ENCODE assay signal across 25 mouse cellular contexts in the genomic region with DNA sequence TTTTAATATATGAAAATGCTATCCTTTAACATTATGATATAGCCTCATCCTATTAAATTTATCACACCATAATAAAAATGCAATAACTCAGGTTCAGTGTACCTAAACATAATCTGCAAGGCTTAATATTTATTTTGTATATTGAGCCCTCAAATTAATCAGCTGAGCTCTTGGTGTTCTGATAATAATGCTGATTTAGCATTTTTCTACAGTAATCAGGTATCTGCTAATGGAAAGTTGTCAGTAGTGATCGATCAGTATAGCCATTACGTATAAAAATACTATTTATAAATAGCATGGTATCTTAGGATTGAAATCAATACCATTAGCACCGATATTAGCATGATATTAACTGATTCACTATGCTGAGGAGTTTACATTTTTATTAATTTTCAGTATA. TPM values are rescaled to one million over a fixed set of nuclear protein-coding genes. Genes with fewer than 3 reads are reported as not detected.
"Had no signal": no experiment of that assay in that cellular context is flagged by ENCODE, and none has a peak within 500 bp of the region (broad histone marks: within the 10 kb centered on the region; RNA-seq: fewer than 3 reads in every experiment).

No protein-coding gene starts in this region.

- H3K27me3 ChIP-seq: neural tube, embryonic 12.5 days; neural tube, embryonic 13.5 days; neural tube, embryonic 15.5 days; stomach, embryonic 15.5 days had no signal

- H3K4me1 ChIP-seq: neural tube, embryonic 12.5 days; neural tube, embryonic 13.5 days; neural tube, embryonic 15.5 days; stomach, embryonic 15.5 days had no signal

- H3K27ac ChIP-seq: neural tube, embryonic 12.5 days; neural tube, embryonic 13.5 days; neural tube, embryonic 15.5 days; stomach, embryonic 15.5 days; stomach, postnatal 0 days had no signal

- H3K36me3 ChIP-seq: neural tube, embryonic 12.5 days; neural tube, embryonic 13.5 days; neural tube, embryonic 15.5 days; stomach, embryonic 15.5 days had no signal

- H3K9me3 ChIP-seq: neural tube, embryonic 12.5 days; neural tube, embryonic 13.5 days; neural tube, embryonic 15.5 days; stomach, embryonic 15.5 days had no signal

- H3K9ac ChIP-seq: neural tube, embryonic 12.5 days; neural tube, embryonic 13.5 days; neural tube, embryonic 15.5 days; stomach, embryonic 15.5 days had no signal

- DNase-seq: retina, postnatal 1 day; right cerebral cortex, adult 18-20 months; right cerebral cortex, postnatal 14 days; right cerebral cortex, postnatal 25 days; right cerebral cortex, postnatal 4 days; spleen, adult 18-20 months; thymus, adult 18-20 months; thymus, adult 2 months; thymus, postnatal 14 days; thymus, postnatal 25 days; thymus, postnatal 36 days; thymus, postnatal 4 days had no signal

- H3K4me3 ChIP-seq: neural tube, embryonic 12.5 days; neural tube, embryonic 13.5 days; neural tube, embryonic 15.5 days; stomach, embryonic 15.5 days had no signal

- H3K4me2 ChIP-seq: neural tube, embryonic 12.5 days; neural tube, embryonic 13.5 days; neural tube, embryonic 15.5 days; stomach, embryonic 15.5 days had no signal

RNA-seq across cellular contexts. Expression of a gene that starts 20.0 kb away (rescaled TPM):
- total RNA-seq: neutrophil, adult 5-6 weeks had no signal
- polyA plus RNA-seq: neural tube, embryonic 12.5 days; neural tube, embryonic 13.5 days; neural tube, embryonic 14.5 days; neural tube, embryonic 15.5 days; small intestine, adult 2 months; spleen, adult 2 months; stomach, embryonic 14.5 days; stomach, embryonic 16.5 days; stomach, postnatal 0 days; thymus, adult 2 months; thymus, postnatal 0 days; urinary bladder, adult 2 months had no signal
